Mouse (Mus musculus): ENCODE data around the gene Unc5cl.

Unc5cl gene

GRCm38 (mm10) chr17:48542733-48543132 is 88.0 kb downstream of the Unc5cl start:
- no peak for DNase-seq (ENCODE audit: low spot score)

- DNase-seq (ENCODE audit: low spot score), result no peak
Measured at GRCm38 (mm10) chr17:48543301-48543765, 88.6 kb downstream of the Unc5cl start.

- peak; percentile 25 for DNase-seq (ENCODE audit: low spot score)
Measured at GRCm38 (mm10) chr17:48544722-48545121, 90.0 kb downstream of the Unc5cl start.

- peak; percentile 42 for DNase-seq (ENCODE audit: low spot score)
Measured at GRCm38 (mm10) chr17:48545223-48545943, 90.7 kb downstream of the Unc5cl start.

GRCm38 (mm10) chr17:48546036-48546435 is 91.3 kb downstream of the Unc5cl start:
- no peak for DNase-seq (ENCODE audit: low spot score)

- no peak for DNase-seq (ENCODE audit: low spot score)
Measured at GRCm38 (mm10) chr17:48547668-48548067, 93.0 kb downstream of the Unc5cl start.

- no peak for DNase-seq (ENCODE audit: low spot score)
Measured at GRCm38 (mm10) chr17:48551788-48552531, 97.3 kb downstream of the Unc5cl start.

GRCm38 (mm10) chr17:48552532-48552915 is 97.8 kb downstream of the Unc5cl start:
- no peak for DNase-seq (ENCODE audit: low spot score)

- no peak for DNase-seq (ENCODE audit: low spot score)
Measured at GRCm38 (mm10) chr17:48556223-48556962, 101.7 kb downstream of the Unc5cl start.

GRCm38 (mm10) chr17:48557823-48558715 is 103.4 kb downstream of the Unc5cl start:
- DNase-seq (ENCODE audit: low spot score), result no peak

- DNase-seq (ENCODE audit: low spot score), result no peak
Measured at GRCm38 (mm10) chr17:48564931-48565330, 110.2 kb downstream of the Unc5cl start.

GRCm38 (mm10) chr17:48569656-48570055 is 115.0 kb downstream of the Unc5cl start:
- no peak for DNase-seq (ENCODE audit: low spot score)

- no peak for DNase-seq (ENCODE audit: low spot score)
Measured at GRCm38 (mm10) chr17:48581153-48581552, 126.5 kb downstream of the Unc5cl start.

GRCm38 (mm10) chr17:48582486-48582990 is 127.8 kb downstream of the Unc5cl start:
- peak; percentile 33 for DNase-seq (ENCODE audit: low spot score)

GRCm38 (mm10) chr17:48583401-48583800 is 128.7 kb downstream of the Unc5cl start:
- no peak for DNase-seq (ENCODE audit: low spot score)

- DNase-seq (ENCODE audit: low spot score), result peak; percentile 67
Measured at GRCm38 (mm10) chr17:48585902-48586359, 131.2 kb downstream of the Unc5cl start.

GRCm38 (mm10) chr17:48588674-48589073 is 134.0 kb downstream of the Unc5cl start:
- peak; percentile 72 for DNase-seq (ENCODE audit: low spot score)
